Mouse (Mus musculus) spleen, adult 2 months (tissue): ENCODE data around the gene Uap1l1. TPM values are rescaled to one million over a fixed set of nuclear protein-coding genes. Genes with fewer than 3 reads are reported as not detected.
A peak's percentile ranks its signal among the peaks of the same experiment; 100 is the strongest.

Source experiments
- DNase-seq, 2 experiments: peaks; one replicate each; pipeline versions ENCODE4 v3.0.0 to v3.0.0-alpha.2; 2012 to 2021; ENCODE audit warnings: low spot score in 2 of 2, low read depth in 1 of 2
- H3K27ac ChIP-seq: fragments of 200-500 bp; 2 replicates; pipeline ENCODE4 v1.5.1; 2012; ENCODE audit warnings: low read length, inconsistent platforms; ENCODE audit not compliant: insufficient read depth
- H3K27me3 ChIP-seq: fragments of 200-500 bp; 2 replicates; pipeline ENCODE4 v1.6.1; 2012; ENCODE audit warnings: mild to moderate bottlenecking, moderate library complexity, low read length, inconsistent platforms; ENCODE audit not compliant: control insufficient read depth, insufficient read depth
- H3K36me3 ChIP-seq: fragments of 200-500 bp; 2 replicates; pipeline ENCODE4 v1.6.1; 2012; ENCODE audit warnings: mild to moderate bottlenecking, low read length, inconsistent platforms; ENCODE audit not compliant: control insufficient read depth, insufficient read depth
- H3K4me1 ChIP-seq: fragments of 200-500 bp; 2 replicates; pipeline ENCODE4 v1.6.1; 2011; ENCODE audit warnings: inconsistent platforms; ENCODE audit not compliant: control insufficient read depth, insufficient read depth, insufficient read length
- H3K4me3 ChIP-seq: fragments of 200-500 bp; 2 replicates; pipeline ENCODE4 v1.5.1; 2011; ENCODE audit warnings: mild to moderate bottlenecking, inconsistent platforms; ENCODE audit not compliant: insufficient read depth, insufficient read length; ENCODE audit errors: extremely low read depth
- CTCF ChIP-seq: fragments of 200-500 bp; IDR thresholded peaks from 2 replicates; pipeline ENCODE4 v1.5.1; 2011; ENCODE audit warnings: mild to moderate bottlenecking, inconsistent platforms; ENCODE audit not compliant: insufficient read depth, insufficient read length, insufficient replicate concordance; ENCODE audit errors: extremely low read depth
- POLR2A ChIP-seq: fragments of 200-500 bp; IDR thresholded peaks from 2 replicates; pipeline ENCODE4 v1.6.1; 2011; ENCODE audit warnings: low read depth, low read length, inconsistent platforms
- WGBS: fragments of 180-500 bp; shearing (Covaris S2); methylation state at CpG from one replicate; pipeline ENCODE4 v1.1.7; 2018; 5-methylcytosine and 5-hydroxymethylcytosine counted together
- polyA plus RNA-seq: library from polyadenylated mRNA; depleted of rRNA; stranded (reverse); fragments of >200 nt; gene quantifications from 2 replicates; pipeline ENCODE4 v1.2.3, GENCODE M21; 2012

The Uap1l1 gene
- polyA plus RNA-seq, 1 experiment, result 28.4 TPM

- WGBS, result 5% methylated on average over 42 of the region's 42 CpGs
- H3K4me1 ChIP-seq, result peaks cover 8% of the 10 kb centered on the region
- no peak overlapping the region for H3K27ac ChIP-seq
- TF ChIP-seq POLR2A (no peak), CTCF (no peak)
- H3K36me3 ChIP-seq, result no peaks in the 10 kb centered on the region
- no peak for DNase-seq
- peak overlapping the region; percentile 67 for H3K4me3 ChIP-seq
- no peaks in the 10 kb centered on the region for H3K27me3 ChIP-seq
Measured at GRCm38 (mm10) chr2:25372644-25373391, 7.3 kb upstream of the Uap1l1 start.

- H3K27ac ChIP-seq, result peak within 1 kb of the TSS; percentile 56
- peak within 1 kb of the TSS; percentile 67 for H3K4me3 ChIP-seq
- peaks cover 8% of the 10 kb centered on the region for H3K4me1 ChIP-seq
- H3K36me3 ChIP-seq, result no peaks in the 10 kb centered on the region
- DNase-seq, result peak; percentile 72 to 83
- WGBS, result 2% methylated on average over 65 of the region's 65 CpGs
- no peaks in the 10 kb centered on the region for H3K27me3 ChIP-seq
- no peak for TF ChIP-seq CTCF
- no peak for TF ChIP-seq POLR2A
Measured at GRCm38 (mm10) chr2:25371764-25372643, 6.5 kb upstream of the Uap1l1 start, which contains the start of gene Sapcd2. Gene Sapcd2 (plus strand): TSS chr2:25372321.

- Histone ChIP-seq H3K4me1 (peaks cover 8% of the 10 kb centered on the region), H3K36me3 (no peaks in the 10 kb centered on the region), H3K4me3 (no peak overlapping the region), H3K27ac (no peak overlapping the region), H3K27me3 (no peaks in the 10 kb centered on the region)
- no peak for DNase-seq
- no peak for TF ChIP-seq CTCF
- no peak for TF ChIP-seq POLR2A
- 81% methylated on average over 3 of the region's 3 CpGs for WGBS
Measured at GRCm38 (mm10) chr2:25369996-25370395, 4.5 kb upstream of the Uap1l1 start.

- Histone ChIP-seq H3K36me3 (peaks cover 10% of the 10 kb centered on the region), H3K4me1 (peaks cover 5% of the 10 kb centered on the region), H3K4me3 (peak overlapping the region; percentile 83), H3K27me3 (no peaks in the 10 kb centered on the region), H3K27ac (peak overlapping the region; percentile 87; the same call in 1 of the 2 replicates)
- no peak for DNase-seq
- WGBS, result 43% methylated on average over 9 of the region's 9 CpGs
- no peak for TF ChIP-seq POLR2A
Measured at GRCm38 (mm10) chr2:25364761-25365090, 756 bp downstream of the Uap1l1 start.

GRCm38 (mm10) chr2:25364313-25364712 lies 1.2 kb downstream of the Uap1l1 start:
- TF ChIP-seq CTCF (no peak), POLR2A (no peak)
- peaks cover 10% of the 10 kb centered on the region for H3K36me3 ChIP-seq
- DNase-seq, result no peak
- no peaks in the 10 kb centered on the region for H3K27me3 ChIP-seq
- H3K27ac ChIP-seq, result no peak overlapping the region
- WGBS, result 97% methylated on average over 4 of the region's 4 CpGs
- peaks cover 5% of the 10 kb centered on the region for H3K4me1 ChIP-seq
- 0 out of 2 replicates have a peak overlapping the region, but pooled peaks have one; percentile 83 for H3K4me3 ChIP-seq

- Histone ChIP-seq H3K27me3 (no peaks in the 10 kb centered on the region), H3K36me3 (peaks cover 10% of the 10 kb centered on the region), H3K4me3 (no peak overlapping the region), H3K27ac (no peak overlapping the region), H3K4me1 (peaks cover 5% of the 10 kb centered on the region)
- no peak for TF ChIP-seq POLR2A
- TF ChIP-seq CTCF, result no peak
- no peak for DNase-seq
- WGBS, result 84% methylated on average over 13 of the region's 13 CpGs
Measured at GRCm38 (mm10) chr2:25363478-25364178, 1.9 kb downstream of the Uap1l1 start.
